Mouse (Mus musculus): Measurements from ENCODE around the gene Mcts1.

Gene Mcts1

DNA sequence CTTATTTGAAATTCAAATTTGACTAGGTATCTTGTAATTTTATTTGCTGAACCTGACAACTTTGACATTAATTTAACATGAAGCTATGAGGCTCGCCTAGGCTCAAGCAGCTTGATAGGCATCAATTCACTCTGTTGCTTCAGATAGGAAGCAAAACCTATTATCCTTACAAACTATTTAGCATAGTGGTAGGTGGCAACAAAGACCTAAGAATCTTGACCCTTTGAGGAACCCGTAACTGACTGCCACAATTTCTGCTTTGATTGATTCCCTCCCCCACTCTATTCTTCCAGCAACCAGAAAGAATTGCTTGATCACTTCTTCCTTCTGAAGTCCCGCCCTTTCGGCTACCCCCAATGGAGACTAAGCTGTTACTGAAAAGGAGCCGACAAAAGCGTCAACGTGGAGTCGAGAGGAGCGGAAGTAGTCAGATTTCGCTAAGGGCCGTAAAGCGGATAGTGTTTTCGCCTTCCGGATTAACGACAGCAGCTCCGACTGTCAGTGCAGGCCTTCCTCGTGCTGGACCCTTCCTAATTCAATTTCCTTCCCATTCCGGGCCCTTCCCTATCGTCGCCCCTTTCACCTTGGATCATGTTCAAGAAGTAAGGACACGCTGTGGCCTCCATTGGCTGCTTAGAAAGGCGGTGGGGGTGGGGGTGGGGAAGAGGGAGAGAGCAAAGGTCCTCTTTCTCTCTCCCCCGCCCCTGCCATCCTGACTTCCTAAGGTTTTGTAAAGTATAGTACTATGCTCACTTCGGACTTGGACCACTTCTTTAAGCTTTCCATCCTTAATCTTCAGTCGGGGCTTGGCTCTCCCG is at the start of gene Mcts1:
Mcts1 (plus strand) TSS at position 402 of the 818 bp plus-strand sequence.
- in situ Hi-C loops (cut with MboI, MseI) = no loop called here

DNA sequence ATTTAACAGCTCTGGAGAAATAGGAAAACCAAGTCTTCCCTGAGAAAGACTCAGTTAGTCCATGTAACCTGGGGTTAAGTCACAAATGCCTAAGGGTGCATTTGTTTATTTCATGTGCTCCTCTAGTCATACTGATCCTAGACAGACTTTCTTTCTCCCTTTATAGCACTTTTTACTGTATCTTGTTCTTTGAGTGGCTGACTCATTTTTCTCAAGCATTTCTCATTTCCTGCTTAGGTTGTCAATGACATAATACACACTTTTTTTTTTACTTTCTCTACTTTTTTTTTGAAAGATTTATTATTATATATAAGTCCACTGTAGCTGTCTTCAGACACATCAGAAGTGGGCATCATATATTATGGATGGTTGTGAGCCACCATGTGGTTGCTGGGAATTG is 47.1 kb upstream of the Mcts1 start:
- in situ Hi-C loops (cut with MboI, MseI) = loop anchor here (10.0 kb wide), 1 partner anchor 1768 kb away; no protein-coding TSS in a partner anchor

DNA sequence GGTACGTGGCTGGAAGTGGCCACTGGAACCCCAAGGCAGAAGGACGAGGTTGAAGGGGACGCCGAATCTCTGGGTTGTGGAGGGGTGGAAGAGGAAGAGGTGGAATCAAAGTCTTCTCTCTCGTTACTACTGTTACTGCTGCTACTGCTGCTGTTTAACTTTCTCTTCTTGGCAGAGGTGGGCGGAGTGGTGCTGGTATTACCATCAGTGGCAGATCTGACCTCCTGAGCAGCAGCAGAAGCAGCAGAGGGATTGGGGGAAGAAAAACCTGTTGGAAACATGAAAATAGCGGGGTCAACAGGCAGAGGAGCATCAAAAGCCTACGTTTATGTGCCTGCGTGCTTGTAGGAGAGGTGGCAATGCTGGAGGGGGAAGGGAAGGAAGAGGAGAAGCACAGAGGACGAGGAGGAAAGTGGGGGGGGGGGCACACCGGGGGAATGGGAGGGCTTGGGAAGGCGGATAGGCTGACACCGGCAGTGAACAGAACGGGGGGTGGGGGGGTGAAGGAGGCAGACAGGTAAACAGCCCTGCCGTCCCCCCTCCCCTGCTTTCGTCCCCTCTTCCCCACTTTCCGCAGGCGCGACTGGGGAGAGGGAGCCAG is 36.3 kb upstream of the Mcts1 start:
- in situ Hi-C loops (cut with MboI, MseI) = no loop called here

DNA sequence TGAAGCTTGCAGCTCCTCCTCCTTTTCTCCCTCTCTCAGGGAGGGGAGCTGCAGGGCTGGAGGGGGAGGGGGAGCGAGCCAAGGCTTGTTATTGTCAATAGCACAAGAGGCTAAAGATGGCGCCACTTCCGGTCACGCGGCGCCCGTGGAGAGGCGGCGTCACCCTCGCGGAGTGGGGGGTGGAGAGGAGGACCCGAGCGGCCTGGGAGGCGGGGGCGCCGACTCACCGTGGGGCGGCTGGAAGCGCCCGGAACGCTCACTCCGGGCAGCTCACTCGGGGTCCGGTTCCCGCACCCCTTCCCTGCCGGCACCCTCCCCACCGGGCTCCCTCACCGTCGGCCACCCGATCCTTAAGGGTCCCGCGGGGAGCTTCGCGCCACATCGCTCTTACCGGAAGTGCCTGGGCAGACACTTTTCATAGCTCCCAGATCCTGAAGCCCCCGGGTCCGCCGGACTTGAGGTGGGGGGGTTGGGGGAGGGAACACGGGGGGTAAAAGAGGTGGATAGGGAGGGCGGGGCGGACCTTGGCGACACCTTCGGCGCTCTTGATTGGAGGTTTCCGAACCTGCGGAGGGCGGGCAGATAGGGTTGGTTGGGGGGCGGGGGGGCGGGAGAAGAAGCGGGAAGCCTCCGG is 35.7 kb upstream of the Mcts1 start:
- in situ Hi-C loops (cut with MboI, MseI) = no loop called here

DNA sequence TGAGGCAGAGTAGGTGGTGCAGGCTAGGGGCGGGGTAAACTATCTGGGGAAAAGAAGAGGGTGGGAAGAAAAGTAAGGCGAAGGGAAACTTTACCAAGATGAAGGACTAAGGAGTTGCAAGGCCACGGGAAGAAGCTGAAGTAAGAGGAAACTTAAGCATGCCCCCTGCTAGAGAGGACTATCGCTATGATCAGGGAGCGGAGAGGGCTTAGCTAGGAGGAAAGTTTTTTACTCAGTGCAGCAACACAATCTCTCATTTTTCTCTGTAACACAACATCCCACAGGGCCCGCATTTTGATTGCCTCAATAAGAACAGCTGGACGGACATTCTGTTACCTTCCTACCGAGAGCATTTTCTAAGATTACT is 35.2 kb upstream of the Mcts1 start:
- in situ Hi-C loops (cut with MboI, MseI) = no loop called here

DNA sequence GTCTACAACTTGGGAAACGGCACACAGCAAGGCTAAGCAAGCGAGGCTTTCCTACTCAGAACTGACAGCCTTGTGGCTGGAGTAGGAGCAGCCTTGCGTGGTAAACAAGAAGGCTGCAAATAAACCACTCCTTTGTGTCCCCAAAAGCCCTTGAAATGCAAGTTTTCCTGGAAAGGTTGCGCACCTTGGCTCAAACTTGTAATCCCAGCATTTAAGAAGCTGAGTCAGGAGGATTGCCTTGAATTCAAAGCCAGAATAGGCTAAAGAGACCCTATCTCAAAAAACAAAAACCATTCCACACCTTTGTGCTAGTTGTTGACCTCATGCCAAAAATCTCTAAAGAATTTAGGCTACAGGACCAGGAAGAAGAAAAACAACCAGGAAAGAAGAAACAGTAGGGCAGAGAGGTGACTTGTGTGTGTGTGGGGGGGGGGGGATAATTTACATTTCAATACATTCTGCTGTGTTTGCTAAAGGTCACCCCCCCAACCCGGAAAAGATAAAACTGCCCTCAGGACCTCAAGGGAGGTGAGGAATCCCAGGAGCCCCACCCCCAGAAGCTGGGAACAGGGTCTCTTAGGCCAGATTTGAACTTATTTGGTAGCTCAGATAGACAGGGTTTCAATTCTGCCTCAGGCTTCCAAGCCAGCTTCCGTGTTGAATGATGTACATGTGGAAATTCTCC is 33.7 kb upstream of the Mcts1 start:
- in situ Hi-C loops (cut with MboI, MseI) = no loop called here

DNA sequence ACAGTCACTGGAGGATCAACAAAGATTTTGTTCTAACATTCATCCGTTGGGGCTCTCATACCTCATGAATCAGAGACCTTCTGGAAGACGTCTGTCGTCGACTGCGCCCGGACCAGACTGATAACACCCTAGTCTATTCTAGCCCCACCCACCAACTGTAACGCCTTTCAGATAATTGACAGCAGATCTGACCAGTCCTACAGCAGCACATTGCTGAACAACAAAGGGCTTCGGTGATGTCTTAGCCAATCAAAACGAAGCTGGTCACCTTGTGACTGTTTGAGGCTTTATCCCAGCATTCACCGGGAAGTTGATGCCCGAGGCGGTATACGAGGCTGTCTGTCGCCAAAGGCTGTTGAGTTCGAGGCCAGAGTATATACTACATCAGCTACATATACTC is 24.3 kb upstream of the Mcts1 start, which contains the start of gene Cul4b:
Cul4b (minus strand) TSS at position 119 of the 400 bp plus-strand sequence.
- in situ Hi-C loops (cut with MboI, MseI) = no loop called here

DNA sequence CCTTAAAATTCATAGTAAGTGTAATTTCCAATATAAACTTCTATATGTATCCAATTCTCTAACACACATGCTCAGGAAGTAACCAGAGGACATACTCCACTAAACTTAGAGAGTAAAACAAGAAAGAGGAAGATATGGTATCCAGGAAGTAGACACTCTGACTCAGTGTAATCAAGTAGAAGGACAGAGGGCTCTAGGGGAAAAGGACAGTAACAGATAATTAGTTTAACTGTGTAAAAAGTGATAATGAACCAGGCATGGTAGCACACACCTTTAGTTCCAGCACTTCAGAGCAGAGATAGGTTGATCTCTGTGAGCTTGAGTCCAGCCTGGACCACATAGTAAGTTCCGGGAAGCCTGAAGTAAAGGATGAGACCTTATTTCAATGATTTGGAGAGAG is 19.2 kb upstream of the Mcts1 start:
- in situ Hi-C loops (cut with MboI, MseI) = no loop called here

DNA sequence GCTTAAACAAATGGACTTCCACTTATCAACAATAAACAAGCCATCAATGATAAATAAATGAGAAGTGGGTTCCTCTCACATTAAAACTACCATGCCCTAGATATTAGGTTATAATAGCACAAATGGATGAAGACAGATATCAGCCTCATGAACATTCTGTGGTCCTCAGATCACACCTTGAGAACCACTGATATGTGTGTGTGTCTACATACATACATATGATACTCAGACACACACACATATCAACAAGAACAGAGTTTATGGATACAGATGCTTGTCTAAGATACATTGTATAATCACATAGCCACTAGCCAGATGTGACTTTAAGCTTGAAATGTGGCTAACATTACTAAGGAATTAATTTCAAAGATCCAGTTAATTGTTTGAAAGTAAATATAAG is 17.1 kb upstream of the Mcts1 start:
- in situ Hi-C loops (cut with MboI, MseI) = no loop called here

DNA sequence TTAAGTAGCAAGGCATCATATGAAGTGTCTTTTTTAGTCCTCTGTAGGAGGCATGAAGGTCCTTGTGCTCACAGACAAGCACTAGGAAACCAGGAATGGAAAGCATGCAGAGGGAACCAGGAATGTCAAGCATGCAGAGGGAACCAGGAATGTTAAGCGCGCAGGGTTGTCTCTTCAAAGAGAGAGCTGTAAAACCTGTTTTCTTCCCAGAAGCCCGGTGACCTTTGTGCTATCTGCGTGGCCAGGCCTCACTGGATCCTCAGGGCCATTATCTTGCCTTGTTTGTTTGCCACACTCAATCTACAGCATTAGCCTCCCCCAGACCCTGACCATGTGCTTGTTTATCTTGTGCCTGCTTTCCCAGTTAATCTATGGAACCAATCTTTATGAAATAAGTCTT is 10.6 kb upstream of the Mcts1 start:
- in situ Hi-C loops (cut with MboI, MseI) = no loop called here

DNA sequence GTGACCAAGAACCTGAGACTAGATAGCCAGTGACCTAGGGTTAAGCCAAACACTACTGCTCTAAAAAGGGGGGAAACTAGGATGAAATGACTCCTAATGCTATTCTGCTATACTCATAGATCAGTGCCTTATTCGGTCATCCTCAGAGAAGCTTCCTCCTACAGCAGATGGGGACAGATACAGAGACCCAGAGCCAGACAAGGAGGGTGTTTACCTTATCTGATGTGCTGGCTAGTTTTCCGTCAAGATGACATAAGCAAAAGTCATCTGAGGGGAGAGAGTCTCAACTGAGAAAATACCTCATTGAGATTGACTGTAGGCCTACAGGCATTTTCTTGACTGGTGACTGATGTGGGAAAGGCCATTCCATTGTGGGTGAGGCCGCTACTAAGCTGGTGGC is 8.6 kb upstream of the Mcts1 start:
- in situ Hi-C loops (cut with MboI, MseI) = no loop called here

DNA sequence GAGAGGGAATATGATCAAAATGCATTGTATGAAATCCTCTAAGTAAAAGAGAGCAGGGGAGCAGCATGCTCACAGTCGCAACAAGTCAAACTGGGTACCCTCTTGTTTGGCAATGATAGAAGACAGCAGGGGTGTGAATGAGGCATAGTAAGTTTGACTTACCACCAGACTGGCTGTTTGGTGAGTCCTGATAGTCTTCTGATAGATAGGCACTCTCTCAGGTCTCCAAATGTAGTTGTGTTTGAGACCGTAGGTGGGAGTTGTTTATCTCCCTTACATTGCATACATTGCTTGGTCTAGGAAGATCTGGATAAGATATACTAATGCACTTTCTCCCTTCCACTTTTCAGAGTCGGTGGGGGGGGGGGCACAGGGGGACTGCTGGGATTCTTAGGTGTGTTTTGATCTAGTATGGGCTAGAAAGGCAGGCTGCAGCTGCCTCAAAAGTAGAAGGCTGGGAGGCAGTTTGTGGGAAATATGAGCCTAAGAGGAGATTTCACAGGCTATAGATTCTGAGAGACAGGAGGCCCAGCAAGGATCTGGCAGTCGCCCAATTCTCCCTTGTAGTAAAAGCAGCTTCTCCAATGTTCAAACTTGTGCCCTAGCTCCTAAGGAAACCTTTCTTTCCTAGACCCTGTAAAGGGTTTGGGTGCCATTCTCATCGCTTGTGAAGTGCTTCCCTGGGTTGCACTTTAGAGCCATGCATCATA is 7.0 kb upstream of the Mcts1 start:
- in situ Hi-C loops (cut with MboI, MseI) = no loop called here

DNA sequence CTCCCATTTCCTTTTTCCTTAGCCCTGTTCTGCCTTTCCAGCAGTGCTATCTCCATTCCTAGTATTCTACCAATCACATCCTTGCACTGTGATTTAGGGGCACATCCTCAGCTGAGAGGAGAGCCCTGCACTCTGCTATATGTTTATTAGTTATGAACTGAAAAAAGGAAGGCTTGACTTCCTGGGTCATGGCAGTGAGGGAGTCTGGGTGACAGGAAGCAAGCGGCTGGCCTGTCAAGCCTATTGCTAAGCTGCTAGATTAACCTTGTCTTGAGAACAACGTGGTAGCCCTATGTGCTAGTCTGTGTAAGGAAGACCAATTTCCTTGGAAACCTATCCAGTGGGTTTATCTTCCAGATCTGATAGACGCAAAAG is 604 bp downstream of the Mcts1 start:
- in situ Hi-C loops (cut with MboI, MseI) = no loop called here

DNA sequence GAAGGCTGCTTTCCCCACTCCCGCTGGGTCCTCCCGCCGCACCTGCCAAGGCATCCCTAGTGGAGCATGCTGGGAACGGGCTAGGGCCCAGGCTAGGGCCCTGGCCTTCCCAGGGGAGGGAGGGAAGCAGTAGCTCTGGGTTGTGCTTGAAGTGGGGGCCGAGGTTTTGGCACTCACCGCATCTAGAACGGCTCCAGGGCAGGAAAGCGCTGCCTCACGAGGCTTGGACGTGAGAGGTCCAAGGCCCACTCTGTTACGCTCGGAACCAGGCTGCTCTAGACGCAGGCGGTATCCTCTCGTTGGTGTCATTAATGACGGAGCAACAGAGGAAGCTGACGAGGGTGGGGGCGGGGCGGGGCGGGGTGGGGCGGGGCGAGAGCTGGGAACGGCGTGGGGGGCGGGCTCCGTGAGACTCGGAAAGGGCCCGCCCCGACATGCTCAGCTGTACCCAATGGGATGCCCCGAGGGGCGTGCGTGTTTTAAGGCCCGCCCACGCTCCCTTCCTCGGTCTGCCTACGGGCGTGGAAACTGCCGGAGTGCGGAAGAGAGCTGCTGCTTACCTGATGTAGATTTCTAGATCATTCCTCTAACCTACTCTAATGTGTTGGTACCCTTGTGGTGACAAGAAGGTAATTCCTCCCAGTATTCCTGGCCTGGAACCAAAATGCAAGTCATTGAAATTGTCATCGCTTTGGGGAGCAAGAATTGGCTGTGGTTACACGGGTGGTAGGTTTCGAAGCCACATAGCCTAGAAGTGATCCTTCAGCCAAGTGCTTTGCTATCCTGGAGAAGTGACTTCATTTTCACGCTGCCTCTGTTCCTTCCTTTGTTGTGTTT is 34.6 kb downstream of the Mcts1 start, which contains the start of gene C1galt1c1:
C1galt1c1 (minus strand) TSS at position 287 of the 837 bp plus-strand sequence.
- in situ Hi-C loops (cut with MboI, MseI) = no loop called here

DNA sequence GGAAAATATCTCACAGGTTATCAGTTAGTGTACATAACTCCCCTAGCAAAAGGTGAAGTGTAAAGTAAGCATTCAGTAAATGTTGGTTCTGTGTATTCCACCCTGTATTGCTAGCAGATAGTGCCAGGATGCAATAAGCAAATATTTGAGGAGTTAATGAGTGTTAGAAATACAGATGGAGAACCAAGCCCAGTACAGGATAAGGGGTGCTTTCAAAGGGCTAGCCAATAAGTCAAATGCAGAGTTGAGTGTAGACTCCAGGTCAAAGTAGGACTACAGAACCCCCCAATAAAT is 35.2 kb downstream of the Mcts1 start:
- in situ Hi-C loops (cut with MboI, MseI) = no loop called here

DNA sequence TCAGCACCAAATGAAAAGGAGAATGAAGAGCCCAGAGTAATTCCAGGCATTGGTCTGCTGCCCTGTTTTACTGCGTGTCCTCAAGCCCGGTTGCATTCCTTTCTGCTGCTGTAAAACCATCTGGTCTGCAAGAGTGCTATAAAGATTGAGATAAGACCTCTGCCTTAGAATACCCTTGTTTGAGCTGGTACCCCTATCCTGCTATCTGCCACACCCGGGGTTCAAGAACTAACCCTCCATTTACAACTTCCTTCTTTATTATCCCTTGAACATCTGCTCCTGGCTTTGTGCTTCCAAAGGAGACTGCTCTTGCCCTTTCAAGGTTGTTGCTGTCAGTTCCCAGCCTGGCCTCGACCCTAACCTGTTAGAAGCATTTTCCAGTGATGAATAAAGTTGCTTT is 41.1 kb downstream of the Mcts1 start:
- in situ Hi-C loops (cut with MboI, MseI) = no loop called here

DNA sequence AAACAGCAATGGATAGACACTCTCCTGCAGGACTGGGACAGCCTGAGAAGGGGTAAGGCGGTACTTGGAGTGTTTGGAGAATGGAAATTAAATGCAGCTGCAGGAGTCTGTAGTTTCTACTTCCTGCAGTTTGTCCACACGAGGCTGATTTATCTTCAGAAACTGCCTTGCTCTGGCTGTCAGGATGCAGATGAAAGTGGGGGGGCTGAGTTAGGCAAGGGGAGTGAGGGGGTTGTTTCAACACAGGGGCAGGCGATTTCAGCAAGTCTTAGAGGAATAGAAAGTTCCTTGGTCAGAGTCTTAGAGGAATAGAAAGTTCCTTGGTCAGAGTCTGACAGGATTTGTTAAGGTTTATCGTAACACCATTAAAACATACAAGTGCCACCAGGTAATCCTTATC is 41.8 kb downstream of the Mcts1 start:
- in situ Hi-C loops (cut with MboI, MseI) = no loop called here

DNA sequence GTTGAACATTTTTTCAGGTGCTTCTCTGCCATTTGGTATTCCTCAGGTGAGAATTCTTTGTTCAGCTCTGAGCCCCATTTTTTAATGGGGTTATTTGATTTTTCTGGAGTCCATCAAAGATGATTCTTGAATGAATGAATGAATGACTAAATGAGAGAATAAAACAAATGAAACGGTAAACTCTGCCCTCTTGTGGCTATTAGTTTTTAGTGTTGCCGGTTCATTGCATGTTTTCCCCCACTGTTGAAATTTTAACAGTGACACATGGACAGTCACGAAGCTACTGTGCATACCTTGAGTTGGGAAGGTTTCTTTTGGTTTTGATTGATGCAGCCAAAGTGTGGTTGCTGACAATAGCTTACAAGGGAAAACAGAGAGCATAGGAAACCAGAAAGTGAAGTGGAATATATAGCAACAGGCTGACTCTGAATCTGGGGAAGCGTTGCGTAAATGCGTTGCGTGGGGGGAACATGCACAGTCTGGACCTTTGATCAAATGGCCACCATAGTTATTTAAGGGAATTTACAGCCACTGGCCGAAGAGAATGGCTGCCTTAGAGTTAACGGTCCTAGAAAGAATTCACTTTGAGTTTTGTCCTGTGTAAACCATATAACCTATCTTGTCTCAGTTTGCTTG is 50.1 kb downstream of the Mcts1 start:
- in situ Hi-C loops (cut with MboI, MseI) = no loop called here

DNA sequence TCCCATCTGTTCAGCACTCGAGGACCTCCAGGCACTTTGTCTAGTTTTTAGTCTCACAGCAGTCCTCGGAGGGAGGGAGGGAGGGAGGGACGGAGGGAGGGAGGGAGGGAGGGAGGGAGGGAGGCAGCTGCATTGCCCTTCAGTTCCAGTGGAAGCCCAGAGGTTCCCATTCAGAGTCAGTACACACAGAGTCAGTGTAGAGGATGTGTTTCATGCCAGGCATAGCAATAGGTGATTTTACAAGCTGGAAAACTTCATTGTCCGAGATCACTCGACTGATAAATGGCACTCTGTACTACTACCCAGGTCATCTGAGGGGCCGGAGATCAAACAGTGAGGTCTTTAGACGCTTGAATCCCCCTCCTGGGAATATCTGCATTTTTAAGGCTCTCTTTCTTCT is 50.8 kb downstream of the Mcts1 start:
- in situ Hi-C loops (cut with MboI, MseI) = no loop called here

DNA sequence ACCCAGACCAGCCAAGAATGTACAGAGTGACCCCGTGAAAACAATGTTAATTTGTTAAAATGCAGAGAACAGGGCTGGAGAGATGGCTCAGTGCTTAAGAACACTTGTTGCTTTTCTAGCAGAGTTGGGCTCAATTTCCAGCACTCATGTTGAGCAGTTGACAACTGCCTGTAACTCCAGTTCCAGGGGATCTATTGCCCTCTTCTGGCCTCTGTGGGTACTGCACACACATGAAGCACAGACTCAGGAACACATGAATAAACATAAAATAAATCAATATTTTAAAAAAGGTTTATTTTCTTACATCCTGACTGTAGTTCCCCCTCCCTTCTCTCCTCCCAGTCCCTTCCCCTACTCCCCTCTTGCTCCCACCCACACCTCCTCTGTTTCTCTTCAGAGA is 52.8 kb downstream of the Mcts1 start:
- in situ Hi-C loops (cut with MboI, MseI) = no loop called here

Data from regulatory T cell (primary cell).